Mouse (Mus musculus) kidney, adult 2 months (tissue): Measurements from ENCODE around the gene Kdm5a.

Source experiments
- CTCF ChIP-seq: fragments of 200-500 bp; conservative IDR thresholded peaks from 2 replicates; pipeline ENCODE4 v1.5.1; 2011; ENCODE audit warnings: low read depth, mild to moderate bottlenecking, control low read depth, low read length, moderate library complexity, mixed read lengths; ENCODE audit not compliant: insufficient read depth, insufficient read length
- POLR2A ChIP-seq: fragments of 200-500 bp; IDR thresholded peaks from one replicate; pipeline ENCODE4 v1.6.1; 2011; ENCODE audit warnings: low read depth, low read length, control low read depth

DNA sequence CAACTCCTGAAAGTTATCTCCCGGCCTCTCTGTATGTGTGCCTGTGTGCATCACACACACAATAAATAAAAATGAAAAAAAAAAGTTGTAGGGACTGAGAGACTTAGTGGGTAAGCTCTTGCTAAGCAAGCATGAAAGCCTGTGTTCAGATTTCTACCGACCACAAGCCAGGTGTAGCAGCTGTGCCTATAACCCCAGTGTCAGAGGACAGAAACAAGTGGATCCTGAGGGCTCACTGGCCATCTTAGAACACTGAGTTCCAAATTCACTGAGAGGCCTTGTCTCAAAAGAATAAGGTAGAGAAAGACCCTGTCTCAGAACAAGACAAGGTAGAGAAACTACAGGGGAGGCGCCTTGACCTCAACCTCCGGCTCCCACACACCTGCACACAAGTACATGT lies 104.3 kb downstream of the Kdm5a start:
- TF ChIP-seq CTCF = no peak
- TF ChIP-seq POLR2A = no peak
